Mouse (Mus musculus): ENCODE measurements around the gene Olfr1510. TPM values are rescaled to one million over a fixed set of nuclear protein-coding genes. Genes with fewer than 3 reads are reported as not detected.
"Not testable (repeated sequence)": the region's sequence is repeated elsewhere in the genome, so short reads cannot be mapped to it uniquely, and the experiment has no call there.

Olfr1510 gene
- polyA plus RNA-seq, 1 experiment = not detected

DNA sequence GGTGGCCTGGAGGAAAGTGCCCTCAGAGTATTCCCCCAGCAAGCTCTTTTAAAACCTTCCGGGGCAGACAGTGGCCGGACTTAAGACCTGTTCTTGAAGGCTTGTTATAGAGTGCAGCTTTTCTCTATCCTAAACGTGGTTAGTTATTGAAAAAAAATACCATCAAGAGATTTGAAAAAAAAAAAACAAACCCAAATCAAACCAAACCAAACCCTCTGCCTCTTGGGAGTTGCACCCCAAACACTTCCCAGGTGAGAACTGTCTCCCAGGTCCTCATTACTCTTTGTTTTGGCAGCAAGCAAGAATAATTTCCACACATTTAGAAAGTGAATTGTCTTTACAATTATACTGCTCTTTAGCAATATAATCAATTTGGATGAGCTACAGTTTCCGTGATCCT is 16.9 kb downstream of the Olfr1510 start, which contains the start of gene Olfr1511:
Gene Olfr1511, minus strand, starts transcription at position 101 of the 400 bp plus-strand sequence.
- H3ac ChIP-seq (ENCODE audit: control insufficient read depth, insufficient read length) = no peak within 1 kb of the TSS
- no peaks in the 10 kb centered on the region for H3K79me2 ChIP-seq (ENCODE audit: control insufficient read depth, insufficient read depth)
- no peaks in the 10 kb centered on the region for H3K36me3 ChIP-seq (ENCODE audit: control insufficient read depth, insufficient read depth)
- H3K4me2 ChIP-seq (ENCODE audit: low read depth) = no peak within 1 kb of the TSS
- TF ChIP-seq TCF3 (IDR thresholded peaks at IDR 0.05; ENCODE audit: insufficient read length, low read depth) (no peak), E2F4 (IDR thresholded peaks at IDR 0.05; ENCODE audit: insufficient read depth) (no peak), SRF (IDR thresholded peaks at IDR 0.05; ENCODE audit: control insufficient read depth, insufficient read length, low read depth) (no peak), MYOG (IDR thresholded peaks at IDR 0.05; ENCODE audit: control insufficient read depth in 1 of 3, insufficient read depth in 1 of 3, insufficient read length in 2 of 3, low read depth in 2 of 3) (no peak), CEBPB (IDR thresholded peaks at IDR 0.05; ENCODE audit: insufficient read depth, poor library complexity, severe bottlenecking) (no peak)
- no peaks in the 10 kb centered on the region for H3K27me3 ChIP-seq (ENCODE audit: control insufficient read depth, insufficient read depth, insufficient read length)
- no peak within 1 kb of the TSS for H3K4me3 ChIP-seq

- not testable (repeated sequence) for H3K79me2 ChIP-seq (ENCODE audit: control insufficient read depth, insufficient read depth); H3K4me2 ChIP-seq (ENCODE audit: low read depth); H3K27me3 ChIP-seq (ENCODE audit: control insufficient read depth, insufficient read depth, insufficient read length); H3K4me3 ChIP-seq; H3K36me3 ChIP-seq (ENCODE audit: control insufficient read depth, insufficient read depth); H3ac ChIP-seq (ENCODE audit: control insufficient read depth, insufficient read length)
Measured at GRCm38 (mm10) chr14:52390084-52390848, 23.9 kb downstream of the Olfr1510 start.

DNA sequence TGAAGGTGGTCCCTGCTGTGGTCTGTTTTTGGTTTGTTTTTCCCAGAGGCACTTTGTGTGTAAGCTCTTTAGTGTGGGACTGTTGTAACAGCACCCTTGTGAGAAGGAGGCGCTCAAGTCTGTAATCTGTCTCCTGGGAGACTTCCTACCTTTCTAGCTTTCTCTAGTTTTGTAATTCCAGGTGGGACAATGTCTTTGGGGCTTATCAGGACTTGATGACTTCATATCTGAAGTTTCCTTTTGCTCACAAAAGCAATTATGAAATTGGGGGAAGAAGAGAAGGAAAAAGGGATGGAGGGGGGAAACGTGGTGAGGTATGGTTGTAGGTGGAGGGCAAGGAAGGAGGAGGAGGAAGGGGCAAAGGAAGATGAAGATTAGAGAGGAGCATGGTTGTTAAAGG is 35.1 kb downstream of the Olfr1510 start, which contains the start of gene Olfr1512:
Gene Olfr1512, minus strand, starts transcription at position 101 of the 400 bp plus-strand sequence.
- H3K36me3 ChIP-seq (ENCODE audit: control insufficient read depth, insufficient read depth) = no peaks in the 10 kb centered on the region
- H3K79me2 ChIP-seq (ENCODE audit: control insufficient read depth, insufficient read depth) = no peaks in the 10 kb centered on the region
- no peaks in the 10 kb centered on the region for H3K27me3 ChIP-seq (ENCODE audit: control insufficient read depth, insufficient read depth, insufficient read length)
- H3K4me3 ChIP-seq = no peak within 1 kb of the TSS
- TF ChIP-seq POLR2A (IDR thresholded peaks at IDR 0.05; ENCODE audit: insufficient read length, low read depth) (no peak), POLR2AphosphoS2 (IDR thresholded peaks at IDR 0.05; ENCODE audit: insufficient read length, low read depth) (no peak), TCF3 (IDR thresholded peaks at IDR 0.05; ENCODE audit: insufficient read length, low read depth) (no peak), CEBPB (IDR thresholded peaks at IDR 0.05; ENCODE audit: insufficient read depth, poor library complexity, severe bottlenecking) (no peak), TCF12 (IDR thresholded peaks at IDR 0.05; ENCODE audit: insufficient read depth, poor library complexity, severe bottlenecking) (no peak), MYOD1 (IDR thresholded peaks at IDR 0.05; ENCODE audit: control insufficient read depth in 1 of 3, insufficient read length in 2 of 3, low read depth in 2 of 3) (no peak), MAX (IDR thresholded peaks at IDR 0.05; ENCODE audit: low read depth) (no peak), USF1 (IDR thresholded peaks at IDR 0.05; ENCODE audit: low read depth) (no peak), REST (IDR thresholded peaks at IDR 0.05; ENCODE audit: insufficient read depth, insufficient read length) (no peak), MYOG (IDR thresholded peaks at IDR 0.05; ENCODE audit: control insufficient read depth in 1 of 3, insufficient read depth in 1 of 3, insufficient read length in 2 of 3, low read depth in 2 of 3) (no peak), E2F4 (IDR thresholded peaks at IDR 0.05; ENCODE audit: insufficient read depth) (no peak), SRF (IDR thresholded peaks at IDR 0.05; ENCODE audit: control insufficient read depth, insufficient read length, low read depth) (no peak)
- H3ac ChIP-seq (ENCODE audit: control insufficient read depth, insufficient read length) = no peak within 1 kb of the TSS
- H3K4me2 ChIP-seq (ENCODE audit: low read depth) = no peak within 1 kb of the TSS

DNA sequence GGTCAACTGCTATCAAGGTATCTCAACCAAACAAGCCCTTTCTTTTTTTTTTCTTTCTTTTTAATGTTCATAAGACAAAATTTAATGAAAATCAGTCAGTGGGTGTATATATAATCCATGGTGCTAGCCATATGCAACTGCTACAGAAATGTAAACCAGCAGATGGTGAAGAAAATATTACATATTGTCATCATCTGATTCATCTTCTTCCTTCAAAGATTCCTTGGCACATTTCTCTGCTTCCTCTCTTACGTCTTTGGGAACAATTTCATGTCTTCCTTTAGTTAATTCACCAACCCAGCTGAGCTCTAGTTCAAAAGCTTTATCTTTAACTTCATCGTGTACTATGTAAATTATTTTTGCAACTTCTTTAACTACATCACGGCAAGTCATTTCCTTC is 45.4 kb downstream of the Olfr1510 start:
- H3K4me2 ChIP-seq (ENCODE audit: low read depth) = no peak overlapping the region
- H3K79me2 ChIP-seq (ENCODE audit: control insufficient read depth, insufficient read depth) = no peaks in the 10 kb centered on the region
- TF ChIP-seq TCF12 (IDR thresholded peaks at IDR 0.05; ENCODE audit: insufficient read depth, poor library complexity, severe bottlenecking) (no peak), TCF3 (IDR thresholded peaks at IDR 0.05; ENCODE audit: insufficient read length, low read depth) (no peak), MYOD1 (IDR thresholded peaks at IDR 0.05; ENCODE audit: control insufficient read depth in 1 of 3, insufficient read length in 2 of 3, low read depth in 2 of 3) (no peak), E2F4 (IDR thresholded peaks at IDR 0.05; ENCODE audit: insufficient read depth) (no peak), SRF (IDR thresholded peaks at IDR 0.05; ENCODE audit: control insufficient read depth, insufficient read length, low read depth) (no peak), MYOG (IDR thresholded peaks at IDR 0.05; ENCODE audit: control insufficient read depth in 1 of 3, insufficient read depth in 1 of 3, insufficient read length in 2 of 3, low read depth in 2 of 3) (no peak), REST (IDR thresholded peaks at IDR 0.05; ENCODE audit: insufficient read depth, insufficient read length) (no peak), POLR2A (IDR thresholded peaks at IDR 0.05; ENCODE audit: insufficient read length, low read depth) (no peak), CEBPB (IDR thresholded peaks at IDR 0.05; ENCODE audit: insufficient read depth, poor library complexity, severe bottlenecking) (no peak), USF1 (IDR thresholded peaks at IDR 0.05; ENCODE audit: low read depth) (no peak), POLR2AphosphoS2 (IDR thresholded peaks at IDR 0.05; ENCODE audit: insufficient read length, low read depth) (no peak), MAX (IDR thresholded peaks at IDR 0.05; ENCODE audit: low read depth) (no peak)
- H3K27me3 ChIP-seq (ENCODE audit: control insufficient read depth, insufficient read depth, insufficient read length) = no peaks in the 10 kb centered on the region
- H3K4me3 ChIP-seq = no peak overlapping the region
- no peaks in the 10 kb centered on the region for H3K36me3 ChIP-seq (ENCODE audit: control insufficient read depth, insufficient read depth)
- no peak overlapping the region for H3ac ChIP-seq (ENCODE audit: control insufficient read depth, insufficient read length)

Other genes starting within 250 kb of the Olfr1510 start
- gene Supt16, start 217.0 kb downstream of the Olfr1510 start, polyA plus RNA-seq (2012; fragmentation: generic; extraction: Trizol) = 11.7 TPM
- gene Chd8, start 156.6 kb downstream of the Olfr1510 start, polyA plus RNA-seq (2012; fragmentation: generic; extraction: Trizol) = 19.6 TPM
- 26.8 TPM for gene Tox4, start 135.2 kb downstream of the Olfr1510 start, polyA plus RNA-seq (2012; fragmentation: generic; extraction: Trizol)
- 4.9 TPM for gene Rab2b, start 134.8 kb downstream of the Olfr1510 start, polyA plus RNA-seq (2012; fragmentation: generic; extraction: Trizol)
- gene Mettl3, start 109.2 kb downstream of the Olfr1510 start, polyA plus RNA-seq (2012; fragmentation: generic; extraction: Trizol) = 30.5 TPM
- 3.5 TPM for gene Sall2, start 85.6 kb downstream of the Olfr1510 start, polyA plus RNA-seq (2012; fragmentation: generic; extraction: Trizol)
- gene Olfr1513, start 58.0 kb downstream of the Olfr1510 start, polyA plus RNA-seq (2012; fragmentation: generic; extraction: Trizol) = not detected
- gene Olfr1512, start 35.2 kb downstream of the Olfr1510 start, polyA plus RNA-seq (2012; fragmentation: generic; extraction: Trizol) = not detected
- gene Olfr1511, start 17.0 kb downstream of the Olfr1510 start, polyA plus RNA-seq (2012; fragmentation: generic; extraction: Trizol) = not detected
- not detected for gene Olfr1509, start 28.6 kb upstream of the Olfr1510 start, polyA plus RNA-seq (2012; fragmentation: generic; extraction: Trizol)
- gene Olfr1508, start 53.1 kb upstream of the Olfr1510 start, polyA plus RNA-seq (2012; fragmentation: generic; extraction: Trizol) = not detected
- not detected for gene Olfr1507, start 81.4 kb upstream of the Olfr1510 start, polyA plus RNA-seq (2012; fragmentation: generic; extraction: Trizol)